Mouse (Mus musculus): ENCODE data around the gene Metap2.

GRCm38 (mm10) chr10:93899303-93899702 is 2.4 kb upstream of the Metap2 start:
- TF ChIP-seq CTCF (IDR thresholded peaks at IDR 0.05; ENCODE audit: borderline replicate concordance, insufficient read depth, low read length) = no peak
- no peak for TF ChIP-seq POLR2A (IDR thresholded peaks at IDR 0.05; ENCODE audit: low read depth, low read length)

Data from embryonic fibroblast, embryonic 13.5 days (primary cell).